Mouse (Mus musculus): ENCODE measurements around the gene Mnat1. TPM values are rescaled to one million over a fixed set of nuclear protein-coding genes. Genes with fewer than 3 reads are reported as not detected.
"Not testable (repeated sequence)": the region's sequence is repeated elsewhere in the genome, so short reads cannot be mapped to it uniquely, and the experiment has no call there.

Mnat1 gene
- 36.6 and 36.8 TPM in 2 replicates for polyA plus RNA-seq (2014; fragmentation: Nextera tagmentation; extraction: Ambion mirVana)

DNA sequence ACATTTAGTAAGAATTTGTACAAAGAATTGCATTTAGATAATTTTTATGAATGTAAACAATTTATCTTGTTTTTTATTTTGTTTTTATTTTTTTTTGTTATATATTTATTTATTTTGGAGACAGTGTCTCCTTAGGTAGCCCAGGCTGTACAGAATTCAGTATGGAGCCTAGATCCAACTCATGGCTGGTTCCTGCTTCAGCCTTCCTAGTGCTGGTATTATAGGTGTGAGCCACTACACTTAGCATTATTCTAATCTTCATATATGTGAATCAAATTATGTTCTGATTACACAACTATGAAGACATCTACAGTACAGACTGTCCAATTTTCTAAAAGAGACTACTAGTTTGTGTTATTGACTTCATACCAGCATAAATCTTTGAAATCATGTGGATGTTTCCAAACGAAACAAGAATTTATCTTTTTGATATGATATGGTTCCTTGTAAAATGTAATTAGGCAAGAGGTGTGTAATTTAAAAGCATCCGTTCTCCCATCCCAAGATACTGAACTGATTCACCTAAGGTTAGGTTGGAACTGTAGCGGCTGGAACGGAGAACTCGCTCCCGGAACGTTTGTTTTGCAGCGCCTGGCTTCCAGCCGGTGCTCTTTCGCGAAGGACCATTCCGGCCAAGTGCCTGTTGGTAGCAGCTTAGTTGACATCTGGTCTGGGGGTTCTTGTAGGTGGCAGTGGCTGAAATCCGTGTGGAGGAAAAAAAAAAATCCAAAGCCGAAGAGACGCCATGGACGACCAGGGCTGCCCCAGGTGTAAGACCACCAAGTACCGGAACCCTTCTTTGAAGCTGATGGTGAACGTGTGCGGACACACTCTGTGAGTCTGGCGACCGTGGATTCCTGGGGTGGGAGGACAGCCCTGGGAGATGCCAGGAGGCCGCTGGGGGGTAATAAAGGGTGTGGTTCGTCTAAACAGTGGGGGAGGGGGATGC lies at the start of gene Mnat1:
TSS of gene Mnat1 (plus strand) at position 625 of the 949 bp plus-strand sequence.
- H3K9ac ChIP-seq (replicated peaks; ENCODE audit: low read depth, low read length), result peak within 1 kb of the TSS; percentile 63
- no peaks in the 10 kb centered on the region for H3K27me3 ChIP-seq (ENCODE audit: control insufficient read depth, insufficient read depth, low read length)

DNA sequence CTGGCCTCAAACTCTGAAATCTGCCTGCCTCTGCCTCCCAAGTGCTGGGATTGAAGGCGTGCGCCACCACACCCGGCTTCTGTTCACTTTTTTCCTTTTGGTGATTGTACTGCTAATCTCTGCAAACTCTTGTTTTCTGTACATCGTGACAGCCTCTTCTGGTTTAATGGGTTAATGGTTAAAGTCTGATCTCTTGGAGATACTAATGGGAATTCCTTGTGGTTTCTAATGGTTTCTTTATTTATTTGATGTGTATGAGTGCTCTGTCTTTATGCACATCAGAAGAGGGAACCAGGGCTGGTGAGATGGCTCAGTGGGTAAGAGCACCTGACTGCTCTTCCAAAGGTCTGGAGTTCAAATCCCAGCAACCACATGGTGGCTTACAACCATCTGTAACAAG lies 41.7 kb upstream of the Mnat1 start:
- H3K4me2 ChIP-seq (replicated peaks; ENCODE audit: low read depth, low read length); H3K4me1 ChIP-seq (ENCODE audit: control insufficient read depth, insufficient read depth, low read length); H3K27me3 ChIP-seq (ENCODE audit: control insufficient read depth, insufficient read depth, low read length); H3K4me3 ChIP-seq (ENCODE audit: low read depth, low read length); H3K9ac ChIP-seq (replicated peaks; ENCODE audit: low read depth, low read length); H3K36me3 ChIP-seq (ENCODE audit: control insufficient read depth, insufficient read depth, low read length); ATAC-seq (ENCODE audit: insufficient number of reproducible peaks, insufficient read depth, low FRiP score, low read depth); H3K9me3 ChIP-seq (ENCODE audit: control insufficient read depth, low read depth, low read length); H3K27ac ChIP-seq (ENCODE audit: low read length): not testable (repeated sequence)
- 86% methylated on average over 4 of the region's 4 CpGs for WGBS

More for the DNA sequence above, at the start of gene Mnat1:
- Histone ChIP-seq H3K4me2 (replicated peaks; ENCODE audit: low read depth, low read length) (peak within 1 kb of the TSS; percentile 67), H3K36me3 (ENCODE audit: control insufficient read depth, insufficient read depth, low read length) (no peaks in the 10 kb centered on the region), H3K27ac (ENCODE audit: low read length) (no peak within 1 kb of the TSS), H3K4me3 (ENCODE audit: low read depth, low read length) (peak within 1 kb of the TSS; percentile 70), H3K4me1 (ENCODE audit: control insufficient read depth, insufficient read depth, low read length) (no peaks in the 10 kb centered on the region; the same call in none of the 2 replicates), H3K9me3 (ENCODE audit: control insufficient read depth, low read depth, low read length) (no peaks in the 10 kb centered on the region)
- under 1% methylated on average over 23 of the region's 23 CpGs for WGBS
- no peak for ATAC-seq (ENCODE audit: insufficient number of reproducible peaks, insufficient read depth, low FRiP score, low read depth)

GRCm38 (mm10) chr12:73083773-73084172 lies 39.7 kb upstream of the Mnat1 start:
- H3K9me3 ChIP-seq (ENCODE audit: control insufficient read depth, low read depth, low read length), result no peaks in the 10 kb centered on the region
- H3K27me3 ChIP-seq (ENCODE audit: control insufficient read depth, insufficient read depth, low read length), result no peaks in the 10 kb centered on the region
- H3K27ac ChIP-seq (ENCODE audit: low read length), result no peak overlapping the region
- H3K4me2 ChIP-seq (replicated peaks; ENCODE audit: low read depth, low read length), result no peak overlapping the region
- H3K36me3 ChIP-seq (ENCODE audit: control insufficient read depth, insufficient read depth, low read length), result no peaks in the 10 kb centered on the region
- H3K9ac ChIP-seq (replicated peaks; ENCODE audit: low read depth, low read length), result no peak overlapping the region
- no peak for ATAC-seq (ENCODE audit: insufficient number of reproducible peaks, insufficient read depth, low FRiP score, low read depth)
- H3K4me3 ChIP-seq (ENCODE audit: low read depth, low read length), result no peak overlapping the region
- WGBS, result 83% methylated on average over 4 of the region's 4 CpGs
- H3K4me1 ChIP-seq (ENCODE audit: control insufficient read depth, insufficient read depth, low read length), result no peaks in the 10 kb centered on the region

DNA sequence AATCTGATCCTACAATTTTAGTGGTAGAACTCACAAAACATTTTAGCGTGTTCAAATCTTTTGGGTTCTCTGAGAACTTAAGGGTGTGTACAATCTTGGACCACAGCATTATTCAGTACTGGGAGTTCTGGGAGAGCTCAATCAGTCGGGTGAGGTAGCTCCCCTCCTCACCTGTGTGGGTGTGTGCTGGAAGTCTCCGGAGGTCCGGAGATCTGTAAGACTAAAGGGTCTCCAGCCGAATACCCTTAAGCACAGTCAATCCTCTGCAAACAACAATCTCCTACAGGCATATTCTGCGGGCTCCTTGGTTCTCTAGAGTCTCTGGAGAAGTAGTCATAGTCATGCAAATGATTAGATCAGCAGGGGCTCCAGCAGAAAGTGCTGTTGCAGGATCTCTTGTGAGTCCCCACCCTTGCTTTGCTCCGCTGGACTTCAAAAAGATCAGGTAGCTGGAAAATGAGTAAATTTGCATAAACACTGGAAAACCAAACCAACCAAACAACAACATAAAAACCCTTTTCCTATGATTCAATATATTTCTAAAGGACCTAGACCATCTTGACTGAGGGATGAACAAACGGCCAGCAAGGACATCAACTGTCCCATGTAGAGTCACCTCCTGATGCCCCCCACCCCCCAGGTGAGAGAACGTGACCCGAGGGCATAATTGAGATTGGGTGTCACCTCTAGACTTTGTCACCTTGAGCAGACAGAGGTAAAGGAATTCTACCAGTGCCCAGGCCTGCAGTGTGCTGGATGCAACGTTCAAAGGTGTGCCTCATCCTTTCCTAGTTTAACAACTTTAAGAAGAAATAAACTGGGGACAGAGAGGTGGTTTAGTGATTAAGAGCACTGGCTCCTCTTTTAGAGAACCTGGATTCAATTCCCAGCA lies 37.5 kb upstream of the Mnat1 start:
- no peak for ATAC-seq (ENCODE audit: insufficient number of reproducible peaks, insufficient read depth, low FRiP score, low read depth)
- whole genome bisulfite sequencing, result 38% methylated on average over 11 of the region's 11 CpGs
- no peak overlapping the region for H3K4me3 ChIP-seq (ENCODE audit: low read depth, low read length)
- no peak overlapping the region for H3K27ac ChIP-seq (ENCODE audit: low read length)
- no peaks in the 10 kb centered on the region for H3K4me1 ChIP-seq (ENCODE audit: control insufficient read depth, insufficient read depth, low read length)
- no peak overlapping the region for H3K4me2 ChIP-seq (replicated peaks; ENCODE audit: low read depth, low read length)
- H3K9me3 ChIP-seq (ENCODE audit: control insufficient read depth, low read depth, low read length), result no peaks in the 10 kb centered on the region
- H3K9ac ChIP-seq (replicated peaks; ENCODE audit: low read depth, low read length), result no peak overlapping the region
- H3K36me3 ChIP-seq (ENCODE audit: control insufficient read depth, insufficient read depth, low read length), result no peaks in the 10 kb centered on the region
- H3K27me3 ChIP-seq (ENCODE audit: control insufficient read depth, insufficient read depth, low read length), result no peaks in the 10 kb centered on the region

GRCm38 (mm10) chr12:73087086-73087485 lies 36.4 kb upstream of the Mnat1 start:
- no peak for ATAC-seq (ENCODE audit: insufficient number of reproducible peaks, insufficient read depth, low FRiP score, low read depth)
- Histone ChIP-seq H3K27me3 (ENCODE audit: control insufficient read depth, insufficient read depth, low read length) (no peaks in the 10 kb centered on the region), H3K27ac (ENCODE audit: low read length) (no peak overlapping the region), H3K9ac (replicated peaks; ENCODE audit: low read depth, low read length) (no peak overlapping the region), H3K36me3 (ENCODE audit: control insufficient read depth, insufficient read depth, low read length) (no peaks in the 10 kb centered on the region), H3K4me2 (replicated peaks; ENCODE audit: low read depth, low read length) (no peak overlapping the region), H3K9me3 (ENCODE audit: control insufficient read depth, low read depth, low read length) (no peaks in the 10 kb centered on the region), H3K4me1 (ENCODE audit: control insufficient read depth, insufficient read depth, low read length) (no peaks in the 10 kb centered on the region), H3K4me3 (ENCODE audit: low read depth, low read length) (no peak overlapping the region)
- WGBS, result 90% methylated on average over 7 of the region's 7 CpGs

GRCm38 (mm10) chr12:73088500-73088899 lies 35.0 kb upstream of the Mnat1 start:
- H3K36me3 ChIP-seq (ENCODE audit: control insufficient read depth, insufficient read depth, low read length), result no peaks in the 10 kb centered on the region
- WGBS, result 64% methylated on average over 5 of the region's 5 CpGs
- H3K4me3 ChIP-seq (ENCODE audit: low read depth, low read length), result no peak overlapping the region
- no peak for ATAC-seq (ENCODE audit: insufficient number of reproducible peaks, insufficient read depth, low FRiP score, low read depth)
- H3K9ac ChIP-seq (replicated peaks; ENCODE audit: low read depth, low read length), result no peak overlapping the region
- H3K4me1 ChIP-seq (ENCODE audit: control insufficient read depth, insufficient read depth, low read length), result no peaks in the 10 kb centered on the region
- no peak overlapping the region for H3K27ac ChIP-seq (ENCODE audit: low read length)
- H3K4me2 ChIP-seq (replicated peaks; ENCODE audit: low read depth, low read length), result no peak overlapping the region
- no peaks in the 10 kb centered on the region for H3K27me3 ChIP-seq (ENCODE audit: control insufficient read depth, insufficient read depth, low read length)
- no peaks in the 10 kb centered on the region for H3K9me3 ChIP-seq (ENCODE audit: control insufficient read depth, low read depth, low read length)

DNA sequence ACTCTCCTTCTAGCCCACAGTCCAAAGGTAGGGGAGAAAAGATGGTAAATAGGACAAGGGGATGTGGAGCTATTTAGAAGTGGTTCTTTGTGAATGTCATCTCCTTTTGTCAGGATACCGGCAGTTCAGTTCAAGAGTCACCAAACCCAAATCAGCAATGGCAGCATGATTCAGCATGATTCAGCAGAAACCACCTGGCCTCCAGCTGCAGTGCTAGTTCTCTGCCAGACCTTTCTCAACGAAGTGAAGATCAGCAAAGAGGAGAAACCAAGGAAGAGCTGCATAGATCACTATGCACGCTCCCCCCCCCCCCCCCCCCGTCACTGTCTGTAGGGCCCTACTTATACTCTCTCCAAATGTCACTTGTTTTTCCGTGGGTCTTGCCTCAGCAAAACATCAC lies 34.6 kb upstream of the Mnat1 start:
- Histone ChIP-seq H3K9me3 (ENCODE audit: control insufficient read depth, low read depth, low read length) (no peaks in the 10 kb centered on the region), H3K27me3 (ENCODE audit: control insufficient read depth, insufficient read depth, low read length) (no peaks in the 10 kb centered on the region), H3K9ac (replicated peaks; ENCODE audit: low read depth, low read length) (no peak overlapping the region), H3K27ac (ENCODE audit: low read length) (no peak overlapping the region), H3K36me3 (ENCODE audit: control insufficient read depth, insufficient read depth, low read length) (no peaks in the 10 kb centered on the region), H3K4me2 (replicated peaks; ENCODE audit: low read depth, low read length) (no peak overlapping the region), H3K4me1 (ENCODE audit: control insufficient read depth, insufficient read depth, low read length) (no peaks in the 10 kb centered on the region), H3K4me3 (ENCODE audit: low read depth, low read length) (no peak overlapping the region)
- no peak for ATAC-seq (ENCODE audit: insufficient number of reproducible peaks, insufficient read depth, low FRiP score, low read depth)
- 68% methylated on average over 5 of the region's 5 CpGs for WGBS

DNA sequence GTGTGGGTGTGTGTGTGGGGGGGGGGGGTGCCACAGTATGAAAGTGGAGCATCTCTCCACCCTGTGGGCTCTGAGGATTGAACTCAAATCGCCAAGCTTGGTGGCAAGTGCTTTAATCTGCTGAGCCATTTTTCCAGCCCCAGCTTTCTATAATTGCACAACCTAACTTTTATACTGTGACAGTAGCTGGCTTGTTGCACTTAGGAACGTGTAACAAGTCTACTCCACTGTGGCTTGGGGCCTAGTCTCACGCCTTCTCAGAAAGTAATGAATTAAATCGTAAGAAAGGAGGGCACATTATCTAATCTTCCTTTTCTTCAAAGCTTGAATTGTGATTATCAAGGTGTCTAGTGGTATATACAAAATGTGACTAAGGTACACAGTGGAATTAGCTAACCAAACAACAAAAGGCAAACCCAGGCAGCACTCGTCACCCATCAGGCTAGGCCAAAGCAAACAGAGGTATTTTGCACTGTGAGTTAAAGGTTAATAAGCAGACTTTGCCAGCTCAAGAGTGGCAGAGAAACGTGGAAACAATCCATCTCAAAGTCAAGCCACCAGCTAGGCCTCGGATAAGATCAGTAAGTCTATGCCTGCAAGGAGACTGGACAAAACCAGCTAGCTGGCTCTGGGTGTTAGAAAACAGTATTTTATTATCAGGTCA lies 32.7 kb upstream of the Mnat1 start:
- Histone ChIP-seq H3K36me3 (ENCODE audit: control insufficient read depth, insufficient read depth, low read length) (no peaks in the 10 kb centered on the region), H3K27me3 (ENCODE audit: control insufficient read depth, insufficient read depth, low read length) (no peaks in the 10 kb centered on the region), H3K9ac (replicated peaks; ENCODE audit: low read depth, low read length) (no peak overlapping the region), H3K27ac (ENCODE audit: low read length) (no peak overlapping the region), H3K4me1 (ENCODE audit: control insufficient read depth, insufficient read depth, low read length) (no peaks in the 10 kb centered on the region), H3K4me2 (replicated peaks; ENCODE audit: low read depth, low read length) (no peak overlapping the region), H3K4me3 (ENCODE audit: low read depth, low read length) (no peak overlapping the region), H3K9me3 (ENCODE audit: control insufficient read depth, low read depth, low read length) (no peaks in the 10 kb centered on the region)
- WGBS, result 37% methylated on average over 7 of the region's 7 CpGs
- peak; percentile 53; the same call in 1 of the 2 replicates for ATAC-seq (ENCODE audit: insufficient number of reproducible peaks, insufficient read depth, low FRiP score, low read depth)

All from stomach, embryonic 14.5 days (tissue).